Mouse (Mus musculus) embryonic fibroblast, embryonic 13.5 days (primary cell): ENCODE data around the gene Vipr2. TPM values are rescaled to one million over a fixed set of nuclear protein-coding genes. Genes with fewer than 3 reads are reported as not detected.

ENCODE experiments used
- H3K27ac ChIP-seq: 2 replicates; pipeline ENCODE4 v1.5.1; 2012; ENCODE audit warnings: low read length, control low read depth, inconsistent platforms; ENCODE audit not compliant: insufficient read depth
- H3K4me1 ChIP-seq: 2 replicates; pipeline ENCODE4 v1.6.1; 2011; ENCODE audit warnings: low read length; ENCODE audit not compliant: control insufficient read depth, insufficient read depth
- H3K4me3 ChIP-seq: 2 replicates; pipeline ENCODE4 v1.5.1; 2011; ENCODE audit warnings: mild to moderate bottlenecking, control low read depth, low read length; ENCODE audit not compliant: insufficient read depth
- CTCF ChIP-seq: IDR thresholded peaks from 2 replicates; pipeline ENCODE4 v1.5.1; 2011; ENCODE audit warnings: mild to moderate bottlenecking, control low read depth, low read length, moderate library complexity, borderline replicate concordance; ENCODE audit not compliant: insufficient read depth
- POLR2A ChIP-seq: IDR thresholded peaks from 2 replicates; pipeline ENCODE4 v1.6.1; 2011; ENCODE audit warnings: low read depth, mild to moderate bottlenecking, control low read depth, low read length, moderate library complexity
- polyA plus RNA-seq: library from polyadenylated mRNA; stranded (reverse); fragments of >200 nt; gene quantifications from 2 replicates; pipeline ENCODE4 v1.2.4, GENCODE M21; 2011; ENCODE audit warnings: low read depth; ENCODE audit not compliant: missing spikeins, insufficient read length

Gene Vipr2
- polyA plus RNA-seq, 1 experiment = 0.51 TPM

- no peaks in the 10 kb centered on the region for H3K4me1 ChIP-seq
- TF ChIP-seq CTCF (no peak), POLR2A (no peak)
- H3K27ac ChIP-seq = no peak overlapping the region
- H3K4me3 ChIP-seq = no peak overlapping the region
Observed at GRCm38 (mm10) chr12:116146996-116147634, 69.6 kb downstream of the Vipr2 start.

DNA sequence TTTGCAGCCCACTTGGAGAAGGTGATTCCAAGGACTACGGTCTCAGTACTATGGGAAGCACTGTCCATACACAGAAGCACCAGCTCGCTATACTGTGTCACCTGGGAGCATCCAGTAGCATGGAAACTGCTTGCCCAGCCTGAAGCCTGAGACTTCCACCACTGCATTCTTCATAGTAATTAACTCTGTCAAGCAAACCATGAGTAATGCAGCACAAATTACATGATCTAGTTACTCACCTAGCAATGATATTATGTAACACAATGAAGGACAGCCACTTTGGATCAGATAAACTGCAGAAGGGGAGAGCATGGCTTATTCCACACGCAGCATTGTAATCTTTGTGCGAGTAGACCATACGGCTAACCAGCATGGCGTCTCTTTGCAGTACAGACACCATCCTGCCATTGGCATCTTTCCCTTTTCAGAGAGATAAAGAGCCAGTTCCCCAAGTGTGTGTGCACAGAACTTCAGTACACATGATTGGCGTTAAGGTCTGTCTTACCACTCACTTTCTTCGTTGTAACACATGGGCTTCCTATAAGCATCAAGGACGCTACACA, 75.4 kb downstream of the Vipr2 start:
- Histone ChIP-seq H3K4me3 (no peak overlapping the region), H3K27ac (no peak overlapping the region), H3K4me1 (no peaks in the 10 kb centered on the region)
- TF ChIP-seq POLR2A (no peak), CTCF (no peak)

- H3K27ac ChIP-seq = no peak overlapping the region
- TF ChIP-seq POLR2A = no peak
- TF ChIP-seq CTCF = no peak
- no peaks in the 10 kb centered on the region for H3K4me1 ChIP-seq
- no peak overlapping the region for H3K4me3 ChIP-seq
Observed at GRCm38 (mm10) chr12:116156792-116157532, 79.4 kb downstream of the Vipr2 start.

DNA sequence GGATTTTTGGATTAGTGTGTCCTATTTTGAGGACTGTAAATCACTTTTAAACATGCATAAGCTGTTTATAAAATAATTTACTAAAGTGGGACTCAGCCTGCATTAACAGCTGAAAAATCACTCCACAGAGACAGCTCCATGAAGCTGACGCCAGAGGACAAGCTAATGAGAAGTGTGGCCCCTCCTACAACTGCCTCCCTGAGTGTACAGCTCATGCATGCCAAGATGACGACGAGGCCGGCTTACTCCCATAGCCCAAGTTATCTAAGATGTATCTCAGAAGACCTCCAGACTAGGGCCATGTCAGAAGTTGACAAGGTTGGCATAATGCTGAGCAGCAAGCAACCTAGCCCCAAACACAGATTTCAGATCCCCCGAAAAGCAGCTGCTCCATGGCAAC, 81.7 kb downstream of the Vipr2 start:
- TF ChIP-seq CTCF (no peak), POLR2A (no peak)
- Histone ChIP-seq H3K4me3 (no peak overlapping the region), H3K27ac (no peak overlapping the region), H3K4me1 (no peaks in the 10 kb centered on the region)

DNA sequence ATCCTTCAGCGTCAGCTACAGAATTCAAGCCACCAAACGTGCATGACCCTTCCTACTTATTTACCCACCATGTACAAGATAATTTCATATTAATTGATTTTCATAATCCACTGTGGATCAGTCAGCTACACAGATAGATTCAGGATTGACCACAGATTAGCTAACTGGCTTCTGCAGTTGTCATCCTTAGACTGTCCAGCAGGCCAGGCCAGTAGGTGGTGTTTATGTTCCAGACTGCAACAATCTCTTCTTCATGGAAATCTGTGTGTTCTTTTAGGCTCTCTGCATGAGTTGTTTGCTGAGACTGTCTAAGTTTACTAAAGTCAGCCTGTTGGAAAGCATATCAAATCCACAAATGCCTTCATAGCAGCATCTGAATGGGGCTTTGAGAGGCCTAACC, 82.2 kb downstream of the Vipr2 start:
- Histone ChIP-seq H3K4me1 (no peaks in the 10 kb centered on the region), H3K4me3 (no peak overlapping the region), H3K27ac (no peak overlapping the region)
- TF ChIP-seq POLR2A (no peak), CTCF (no peak)

- TF ChIP-seq POLR2A (no peak), CTCF (no peak)
- no peak overlapping the region for H3K27ac ChIP-seq
- H3K4me1 ChIP-seq = no peaks in the 10 kb centered on the region
- H3K4me3 ChIP-seq = no peak overlapping the region
Observed at GRCm38 (mm10) chr12:116165368-116165767, 87.8 kb downstream of the Vipr2 start.

DNA sequence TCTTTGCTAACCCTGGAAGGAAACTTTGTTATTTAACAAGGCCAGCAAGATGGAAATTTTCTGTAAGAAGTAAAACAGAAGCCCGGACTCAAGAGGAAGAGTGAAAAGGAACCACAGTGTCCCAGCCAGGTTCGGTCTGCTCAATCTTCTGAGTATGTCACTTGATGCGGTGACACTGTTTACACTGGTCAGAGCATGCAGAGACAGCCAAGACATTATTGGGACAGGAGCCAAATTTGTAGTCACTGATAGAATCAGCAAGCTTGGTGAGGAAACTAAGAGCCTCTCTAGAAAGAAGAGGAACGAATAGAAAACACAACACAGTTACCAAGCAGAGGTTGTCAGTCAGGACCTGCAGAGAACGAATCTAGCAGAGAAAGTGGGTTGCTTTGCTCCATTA, 92.1 kb downstream of the Vipr2 start:
- no peak overlapping the region for H3K27ac ChIP-seq
- TF ChIP-seq CTCF (no peak), POLR2A (no peak)

GRCm38 (mm10) chr12:116176930-116177329, 99.4 kb downstream of the Vipr2 start:
- TF ChIP-seq POLR2A (no peak), CTCF (no peak)
- Histone ChIP-seq H3K27ac (no peak overlapping the region), H3K4me3 (no peak overlapping the region), H3K4me1 (peaks cover 3% of the 10 kb centered on the region)

More for the DNA sequence above, 92.1 kb downstream of the Vipr2 start:
- Histone ChIP-seq H3K4me1 (no peaks in the 10 kb centered on the region), H3K4me3 (no peak overlapping the region)

DNA sequence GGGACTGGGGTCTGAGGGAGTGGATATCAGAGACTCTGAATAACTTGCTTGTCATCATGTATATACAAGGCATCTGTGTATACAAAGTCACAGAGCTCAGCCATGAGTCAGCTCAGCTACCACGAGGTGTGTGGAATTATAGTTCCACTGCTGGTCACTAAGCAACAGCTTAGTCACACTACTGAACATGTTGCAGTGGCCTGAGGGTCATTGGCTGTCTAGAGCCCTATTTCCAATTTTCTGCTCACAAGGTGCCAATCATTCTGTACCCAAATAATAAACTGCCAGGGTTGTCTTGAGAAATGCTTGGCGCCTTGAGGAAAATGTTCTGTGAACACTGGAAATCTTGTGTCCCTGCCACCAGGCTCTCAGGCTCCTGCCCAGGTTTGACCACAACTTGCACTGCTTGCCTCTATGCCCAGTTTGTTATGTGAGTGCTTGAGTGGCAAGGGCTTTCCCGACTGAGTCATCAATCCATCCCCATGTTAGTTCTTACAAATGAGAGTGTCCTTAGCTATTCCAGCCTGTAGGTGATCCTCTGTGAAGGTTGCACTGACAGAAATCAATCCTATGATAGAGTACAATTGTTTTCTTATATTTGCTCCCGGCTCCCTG, 104.0 kb downstream of the Vipr2 start:
- H3K4me3 ChIP-seq = no peak overlapping the region
- H3K4me1 ChIP-seq = peaks cover 3% of the 10 kb centered on the region
- no peak for TF ChIP-seq CTCF
- TF ChIP-seq POLR2A = no peak
- no peak overlapping the region for H3K27ac ChIP-seq
